Mouse (Mus musculus) mouse embryonic stem cell (cell line): Measurements from ENCODE around the gene Synpo2l.
"Not testable (repeated sequence)": the region's sequence is repeated elsewhere in the genome, so short reads cannot be mapped to it uniquely, and the experiment has no call there.

ENCODE experiments used
- in situ Hi-C, 2 experiments: fragments of 300-500 bp; cut with MboI; formaldehyde crosslinking; loops; 1 replicate in 1 of 2; 3 replicates in 1 of 2; pipeline ENCODE4 v1.14.3; 2019 to 2020; ENCODE audit warnings: low sequenced_read_pairs in 2 of 2, low pct_unique_long_range_greater_than_20kb in 1 of 2, mixed read lengths in 1 of 2; ENCODE audit not compliant: unreplicated experiment in 1 of 2

Synpo2l gene

DNA sequence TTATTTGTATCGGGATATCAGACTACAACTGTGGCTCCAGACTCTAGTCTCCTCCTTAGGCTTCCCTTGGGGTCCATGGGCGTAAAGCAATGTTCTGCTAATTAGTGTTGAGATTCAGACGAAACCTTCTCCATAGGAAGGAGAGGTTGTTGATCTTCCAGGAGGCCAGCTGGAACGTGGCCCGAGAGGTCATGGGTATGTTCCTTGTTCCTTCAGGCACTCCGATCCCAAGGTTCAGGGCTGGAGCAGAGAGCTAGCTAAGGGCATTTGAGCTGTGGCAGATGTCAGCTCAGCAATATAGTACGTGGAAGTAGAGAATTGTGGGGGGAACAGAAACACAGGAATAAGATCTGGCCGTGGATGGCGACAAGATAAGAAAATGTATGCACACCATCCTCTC is 12.4 kb downstream of the Synpo2l start:
- in situ Hi-C loops = loop anchor here in 1 of 2 experiments (5.0 kb wide), 1 partner anchor 68 kb away; no protein-coding TSS in a partner anchor

DNA sequence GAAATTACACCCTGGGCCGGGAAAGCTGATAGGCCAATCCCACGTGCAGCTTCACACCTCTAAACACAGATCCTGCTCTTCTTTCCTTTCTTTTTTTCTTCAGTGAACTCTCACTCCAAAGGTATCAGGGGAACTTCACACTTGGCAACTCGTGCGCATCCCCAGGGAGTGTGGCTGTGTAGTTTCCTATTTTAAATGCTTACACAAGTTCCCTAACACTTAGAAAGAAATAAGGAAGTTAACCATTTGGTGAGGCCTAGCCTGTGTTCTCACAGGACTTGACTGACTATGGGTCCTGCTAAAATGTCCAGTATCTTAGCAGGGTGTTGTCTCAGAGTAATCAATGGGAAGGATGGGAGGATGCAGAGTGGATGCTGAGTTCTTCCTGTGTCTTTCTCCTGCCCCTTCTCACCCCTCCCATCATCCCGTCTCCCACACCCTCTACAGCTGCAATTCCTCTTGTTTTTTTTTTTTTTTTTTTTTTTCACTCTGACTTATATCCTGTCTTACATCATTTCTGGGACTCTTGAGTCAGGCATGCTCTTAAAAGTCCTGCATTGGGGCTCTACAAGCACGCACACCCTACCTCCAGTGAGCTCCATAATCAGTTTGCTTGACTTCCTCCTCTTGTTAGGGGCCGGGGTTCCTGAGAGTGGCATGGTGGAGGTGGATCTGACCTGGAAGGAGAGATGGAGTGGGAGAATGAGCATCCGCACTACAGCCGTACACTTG is 13.3 kb downstream of the Synpo2l start:
- in situ Hi-C loops = loop anchor here in 1 of 2 experiments (5.0 kb wide), 1 partner anchor 68 kb away; no protein-coding TSS in a partner anchor

GRCm38 (mm10) chr14:20651722-20652256 is 16.4 kb downstream of the Synpo2l start:
- in situ Hi-C loops = no loop called here

DNA sequence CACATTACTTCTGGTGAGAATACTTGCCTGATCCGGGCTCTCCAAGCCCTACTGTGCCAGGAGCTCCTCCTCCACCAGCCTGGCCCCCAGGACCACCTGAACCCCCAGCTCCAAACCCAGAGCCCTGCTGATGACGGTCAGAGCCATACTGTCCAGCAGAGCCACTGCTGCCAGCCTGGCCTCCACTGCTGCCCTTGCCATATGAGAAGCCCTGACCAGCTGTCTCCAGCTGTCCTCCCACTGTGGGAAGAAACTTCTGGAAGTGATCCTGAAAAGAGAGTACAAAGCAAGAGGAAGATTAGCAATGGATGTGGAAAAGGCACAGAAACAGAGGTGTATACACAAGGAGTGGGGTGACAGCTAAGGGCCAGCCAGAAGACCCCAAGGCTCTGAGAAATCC is 17.2 kb downstream of the Synpo2l start:
- in situ Hi-C loops = no loop called here

GRCm38 (mm10) chr14:20646381-20646780 is 21.8 kb downstream of the Synpo2l start:
- in situ Hi-C loops = no loop called here

GRCm38 (mm10) chr14:20645547-20645946 is 22.6 kb downstream of the Synpo2l start:
- in situ Hi-C loops = no loop called here

DNA sequence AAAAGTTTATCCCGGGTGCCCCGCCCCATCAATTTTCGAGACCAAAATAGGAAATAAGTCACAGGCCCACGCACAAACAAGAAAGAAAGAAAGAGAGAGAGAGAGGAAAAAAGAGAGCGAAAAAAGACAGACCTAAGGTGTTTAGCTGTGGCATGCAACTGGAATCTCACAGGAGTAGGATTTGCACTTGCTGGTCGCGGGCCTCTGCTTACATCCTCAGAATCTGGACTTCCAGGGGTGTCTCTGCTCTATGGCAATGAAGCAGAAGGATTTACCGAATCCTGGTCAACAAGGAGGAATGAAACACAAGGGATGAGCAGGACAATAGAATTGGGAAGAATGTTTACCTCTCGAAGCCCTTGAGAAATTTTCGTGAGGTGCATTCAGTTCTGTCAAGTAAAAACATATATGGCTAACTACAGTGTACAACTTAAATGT is 26.7 kb downstream of the Synpo2l start:
- in situ Hi-C loops = no loop called here

DNA sequence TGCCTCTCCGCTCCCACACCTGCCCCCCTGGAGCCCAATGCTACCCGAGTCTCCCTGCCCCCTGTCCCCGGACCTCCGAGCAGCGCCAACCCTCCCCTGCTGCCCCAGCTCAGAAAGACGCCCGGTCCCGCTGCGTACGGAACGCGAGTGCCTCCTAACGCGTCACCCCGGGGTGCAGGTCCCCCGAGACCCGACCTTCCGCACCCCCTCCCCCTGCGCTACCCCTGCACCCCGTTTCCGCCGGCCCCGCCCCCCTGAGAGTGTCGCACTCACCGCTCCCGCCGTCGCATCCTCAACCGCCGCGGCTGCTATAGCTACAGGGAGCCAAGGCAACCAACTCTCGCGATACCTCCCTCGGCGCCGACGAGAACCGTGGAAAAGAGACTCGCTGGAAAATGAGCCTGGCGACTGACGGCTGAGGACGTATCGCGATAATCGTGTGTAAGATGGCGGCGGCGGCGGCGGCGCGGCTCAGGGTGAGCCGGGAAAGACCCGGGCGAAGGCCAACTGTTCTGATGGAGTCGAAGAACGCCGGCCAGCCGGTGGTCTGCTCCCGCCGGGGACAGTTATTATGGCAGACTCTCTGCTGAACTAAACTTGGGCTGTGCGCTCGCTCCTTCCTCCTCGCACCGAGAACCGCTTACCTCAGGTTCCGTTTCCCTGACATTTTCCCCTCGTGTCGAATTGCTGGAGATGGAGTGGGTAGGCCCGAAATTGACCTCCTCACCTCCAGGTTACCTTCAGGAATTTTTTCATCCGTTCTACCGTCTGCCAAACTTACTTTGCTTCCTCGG is 27.3 kb downstream of the Synpo2l start, which contains the start of gene Usp54:
Gene Usp54 (minus strand): TSS at position 420 of the 794 bp plus-strand sequence.
- in situ Hi-C loops = no loop called here

DNA sequence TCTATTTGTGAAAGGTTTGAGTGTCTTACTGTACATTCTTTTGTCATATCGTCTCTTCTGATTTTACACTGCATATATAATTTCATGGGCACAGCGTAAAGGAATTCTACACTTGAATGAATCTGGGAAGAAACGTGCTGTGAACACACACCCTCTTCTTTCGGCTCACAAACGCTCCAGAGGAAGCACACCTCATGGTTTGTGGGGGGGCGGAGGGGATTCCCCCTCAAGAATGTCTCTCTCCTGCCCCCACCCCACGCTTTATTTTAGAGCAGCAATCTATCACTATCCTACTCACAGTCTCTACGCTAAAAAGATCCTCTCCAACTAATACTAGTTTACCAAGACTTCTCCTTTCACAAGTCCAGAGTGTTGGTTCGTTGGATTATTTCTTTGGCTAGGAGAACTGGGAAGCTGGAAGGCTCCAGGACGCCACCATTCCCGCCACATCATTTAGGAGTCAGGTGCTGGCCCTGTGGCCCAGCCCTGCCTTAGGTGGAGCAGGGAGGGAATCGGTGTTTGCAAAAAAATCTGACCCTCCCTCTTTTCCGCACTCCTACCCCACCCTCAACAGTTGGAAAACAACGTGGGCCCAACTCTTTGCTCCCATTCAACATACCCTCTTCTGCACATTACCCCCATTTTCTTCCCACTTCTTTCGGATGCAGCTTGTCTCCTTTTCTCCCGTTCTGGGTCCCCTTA is 28.1 kb downstream of the Synpo2l start:
- in situ Hi-C loops = no loop called here

- in situ Hi-C loops = no loop called here
These were observed 29.5 kb downstream of the Synpo2l start for GRCm38 (mm10) chr14:20638702-20639101.

GRCm38 (mm10) chr14:20637818-20638574 is 30.2 kb downstream of the Synpo2l start:
- in situ Hi-C loops = no loop called here

DNA sequence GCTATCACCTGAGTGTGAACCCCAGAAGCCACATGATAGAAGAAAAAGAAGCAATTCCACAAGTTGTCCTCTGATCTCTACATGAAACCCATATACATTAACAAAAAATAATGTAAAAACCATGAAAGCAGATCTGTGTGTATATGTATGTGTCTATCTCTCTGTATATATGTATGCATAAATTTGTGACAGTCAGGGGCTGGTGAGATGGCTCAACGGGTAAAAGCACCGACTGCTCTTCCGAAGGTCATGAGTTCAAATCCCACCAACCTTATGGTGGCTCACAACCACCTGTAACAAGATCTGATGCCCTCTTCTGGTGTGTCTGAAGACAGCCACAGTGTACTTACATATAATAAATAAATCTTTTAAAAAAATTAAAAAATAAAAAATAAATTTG is 31.2 kb downstream of the Synpo2l start:
- in situ Hi-C loops = not testable (repeated sequence)

- in situ Hi-C loops = no loop called here
These were observed 32.6 kb downstream of the Synpo2l start for GRCm38 (mm10) chr14:20635546-20635945.

- in situ Hi-C loops = no loop called here
These were observed 36.9 kb downstream of the Synpo2l start for GRCm38 (mm10) chr14:20631253-20631652.

DNA sequence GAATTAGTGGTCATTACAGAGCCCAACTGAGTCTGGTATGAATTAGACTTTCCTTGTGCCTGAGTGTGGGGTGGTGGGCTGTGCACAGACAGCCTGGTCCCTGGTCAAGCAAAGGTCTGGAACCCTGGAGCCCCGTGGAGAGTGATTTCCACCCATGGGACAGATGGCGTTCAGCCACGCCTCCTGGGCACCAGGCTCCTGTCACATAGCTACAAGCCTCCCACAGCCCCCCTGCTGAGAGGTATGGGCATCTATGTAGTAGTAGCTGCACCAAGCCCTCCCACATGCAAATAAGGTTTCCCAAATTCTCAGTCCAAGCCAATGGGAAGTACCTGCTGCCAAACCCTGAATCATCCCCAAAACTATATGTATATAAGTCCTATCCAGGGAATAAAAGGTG is 41.2 kb downstream of the Synpo2l start:
- in situ Hi-C loops = no loop called here

DNA sequence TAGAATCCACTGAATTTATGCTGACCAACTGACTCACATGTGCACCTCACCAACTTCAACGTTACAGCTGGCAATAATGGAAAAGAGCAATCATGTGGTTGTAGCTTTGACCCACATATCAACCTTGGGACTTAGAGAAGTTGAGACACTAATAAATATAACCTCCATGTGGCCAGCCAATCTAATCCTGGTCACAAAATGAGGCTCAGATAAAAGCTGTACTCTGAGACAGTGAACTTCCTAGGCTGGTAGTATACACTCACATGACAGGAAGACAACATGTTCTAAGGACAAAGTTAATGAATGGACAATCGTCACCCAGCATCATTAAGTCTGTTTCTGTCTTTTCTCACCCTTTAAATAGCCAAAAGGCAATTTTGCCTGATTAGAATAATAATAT is 41.7 kb downstream of the Synpo2l start:
- in situ Hi-C loops = no loop called here

- in situ Hi-C loops = no loop called here
These were observed 45.2 kb downstream of the Synpo2l start for GRCm38 (mm10) chr14:20622907-20623306.

DNA sequence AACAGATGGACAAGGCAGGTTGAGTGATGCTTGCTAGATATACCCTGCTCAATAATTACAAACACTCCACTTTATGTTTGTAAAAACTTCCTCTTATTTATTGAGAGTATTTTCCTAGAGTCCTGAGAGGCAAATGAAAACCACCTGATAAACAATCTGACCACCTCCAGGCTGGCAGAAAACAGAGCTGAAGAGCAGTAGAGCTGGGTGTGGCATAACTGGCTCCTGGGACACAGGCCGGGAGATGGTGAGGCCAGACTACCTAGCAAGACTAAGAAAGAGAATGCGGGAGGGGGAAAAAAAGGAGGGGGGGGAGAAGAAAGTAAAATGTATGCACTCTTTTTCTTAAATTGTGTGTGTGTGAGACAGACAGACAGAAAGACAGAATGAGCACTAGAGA is 45.7 kb downstream of the Synpo2l start:
- in situ Hi-C loops = no loop called here
